Comparison of ENCODE assay signal across 8 mouse cellular contexts in genomic region chr9:108517253-108517930, GRCm38 (mm10). TPM values are rescaled to one million over a fixed set of nuclear protein-coding genes. Genes with fewer than 3 reads are reported as not detected.
A peak's percentile ranks its signal among the peaks of the same experiment; 100 is the strongest.
DNase-seq lines count a peak whose midpoint lies in the region; ATAC-seq and TF ChIP-seq lines count a peak whose summit lies in the region.

No protein-coding gene starts in this region.

- peaks cover 6 to 17% of the 10 kb centered on the region in 2 experiments for H3K4me1 ChIP-seq in MEL (ENCODE audit: control insufficient read depth in 1 of 2, insufficient read depth in 2 of 2, low read length in 2 of 2)
- peaks cover 32% of the 10 kb centered on the region for H3K4me1 ChIP-seq in forebrain, embryonic 16.5 days (replicated peaks; ENCODE audit: control insufficient read depth, insufficient read depth, low read length)
- H3K4me1 ChIP-seq in lung, embryonic 15.5 days = peaks cover 19% of the 10 kb centered on the region; the same call in 1 of the 2 replicates
- 0 out of 2 replicates have a peak, but pooled peaks cover 3% of the 10 kb centered on the region for H3K4me1 ChIP-seq in olfactory bulb, adult 2 months (ENCODE audit: control insufficient read depth, insufficient read depth, low read length)

- no peaks in the 10 kb centered on the region for H3K9me3 ChIP-seq in MEL (replicated peaks; ENCODE audit: insufficient read depth, low read length)
- H3K9me3 ChIP-seq in forebrain, embryonic 16.5 days (ENCODE audit: control insufficient read depth, low read length) = no peaks in the 10 kb centered on the region
- no peaks in the 10 kb centered on the region for H3K9me3 ChIP-seq in lung, embryonic 15.5 days

- H3K27ac ChIP-seq in MEL (ENCODE audit: control insufficient read depth, low read depth, low read length) = peak overlapping the region; percentile 91
- H3K27ac ChIP-seq in forebrain, embryonic 16.5 days (ENCODE audit: low read length) = peak overlapping the region; percentile 100
- H3K27ac ChIP-seq in lung, embryonic 15.5 days = peak overlapping the region; percentile 99
- H3K27ac ChIP-seq in olfactory bulb, adult 2 months (ENCODE audit: insufficient read depth, low read depth, low read length) = peak overlapping the region; percentile 85

- H3K36me3 ChIP-seq in MEL (ENCODE audit: control insufficient read depth in 1 of 2, insufficient read depth in 2 of 2, low read length in 2 of 2) = peaks cover 11 to 38% of the 10 kb centered on the region in 2 experiments
- peaks cover 18% of the 10 kb centered on the region for H3K36me3 ChIP-seq in forebrain, embryonic 16.5 days (ENCODE audit: control insufficient read depth, insufficient read depth)
- peaks cover 38% of the 10 kb centered on the region for H3K36me3 ChIP-seq in lung, embryonic 15.5 days

- no peak for TF ChIP-seq CTCF in MEL (IDR thresholded peaks at IDR 0.05 in 2 of 3, conservative IDR thresholded peaks at IDR 0.05 in 1 of 3; ENCODE audit: control insufficient read depth in 1 of 3, insufficient read depth in 1 of 3, low read depth in 2 of 3, low read length in 3 of 3, poor library complexity in 1 of 3, severe bottlenecking in 1 of 3)
- TF ChIP-seq CTCF in olfactory bulb, adult 2 months (IDR thresholded peaks at IDR 0.05; ENCODE audit: insufficient read depth, low read depth, low read length) = no peak

- peak; percentile 89 for DNase-seq in MEL (ENCODE audit: low read depth, low spot score)
- DNase-seq in cerebellum, adult 18-20 months = peak; percentile 81 to 88
- DNase-seq in heart, postnatal 4 days = peak; percentile 86
- peak; percentile 40 to 69 for DNase-seq in layer of hippocampus, adult 8-10 months (ENCODE audit: low spot score in 2 of 2)
- peak; percentile 72 to 78 for DNase-seq in thymus, adult 18-20 months

- no peak for TF ChIP-seq RAD21 in MEL (IDR thresholded peaks at IDR 0.05; ENCODE audit: low read depth, low read length)

- ATAC-seq in forebrain, embryonic 16.5 days = peak; percentile 76
- ATAC-seq in lung, embryonic 15.5 days (ENCODE audit: borderline replicate concordance, extremely low read depth, low FRiP score, low TSS enrichment) = peak; percentile 88

- H3K79me2 ChIP-seq in MEL (ENCODE audit: control insufficient read depth, insufficient read depth, low read length, poor library complexity) = peaks cover 38% of the 10 kb centered on the region

- peak overlapping the region; percentile 84 for H3K4me2 ChIP-seq in forebrain, embryonic 16.5 days (ENCODE audit: low read length)
- peak overlapping the region; percentile 75 for H3K4me2 ChIP-seq in lung, embryonic 15.5 days

- 0% methylated on average over 63 of the region's 95 CpGs for WGBS in forebrain, embryonic 16.5 days
- WGBS in lung, embryonic 15.5 days = under 1% methylated on average over 94 of the region's 95 CpGs
- under 1% methylated on average over 92 of the region's 95 CpGs for WGBS in olfactory bulb, adult 2 months

- H3K4me3 ChIP-seq in MEL (ENCODE audit: control insufficient read depth in 1 of 2, insufficient read depth in 1 of 2, low read depth in 2 of 2, low read length in 2 of 2) = peak overlapping the region; percentile 81 to 84
- H3K4me3 ChIP-seq in forebrain, embryonic 16.5 days (replicated peaks; ENCODE audit: low read length) = peak overlapping the region; percentile 95
- H3K4me3 ChIP-seq in lung, embryonic 15.5 days = peak overlapping the region; percentile 100
- H3K4me3 ChIP-seq in olfactory bulb, adult 2 months (ENCODE audit: insufficient read depth, low read depth, low read length) = peak overlapping the region; percentile 65

- H3K9ac ChIP-seq in MEL (ENCODE audit: control insufficient read depth, low read depth, low read length, poor library complexity, severe bottlenecking) = peak overlapping the region; percentile 92
- peak overlapping the region; percentile 95 for H3K9ac ChIP-seq in forebrain, embryonic 16.5 days (replicated peaks; ENCODE audit: low read depth, low read length)
- H3K9ac ChIP-seq in lung, embryonic 15.5 days = peak overlapping the region; percentile 98

- TF ChIP-seq EP300 in MEL (IDR thresholded peaks at IDR 0.05; ENCODE audit: low read depth in 1 of 2, low read length in 2 of 2) = no peak

- H3K27me3 ChIP-seq in MEL (ENCODE audit: control insufficient read depth in 1 of 2, insufficient read depth in 2 of 2, low read length in 2 of 2) = no peaks in the 10 kb centered on the region
- H3K27me3 ChIP-seq in forebrain, embryonic 16.5 days (replicated peaks; ENCODE audit: control insufficient read depth, insufficient read depth, low read length) = no peaks in the 10 kb centered on the region
- no peaks in the 10 kb centered on the region for H3K27me3 ChIP-seq in lung, embryonic 15.5 days

- peak in 1 of 2 experiments; percentile 2; a peak in 1 of 4 replicates for TF ChIP-seq POLR2A in MEL (IDR thresholded peaks at IDR 0.05; ENCODE audit: control insufficient read depth in 1 of 2, insufficient read depth in 1 of 2, low read depth in 1 of 2, low read length in 2 of 2, poor library complexity in 1 of 2)
- TF ChIP-seq POLR2A in olfactory bulb, adult 2 months (IDR thresholded peaks at IDR 0.05; ENCODE audit: insufficient read depth, low read depth, low read length) = no peak; the same call in 1 of the 2 replicates

TF ChIP-seq in MEL, 35 proteins besides CTCF, POLR2A, EP300 and RAD21 (continues in another document):
- TF ChIP-seq HCFC1 (IDR thresholded peaks at IDR 0.05; ENCODE audit: low read depth, low read length) (no peak; the same call in none of the 2 replicates), USF1 (IDR thresholded peaks at IDR 0.05; ENCODE audit: low read depth, low read length) (peak; percentile 56), SMC3 (IDR thresholded peaks at IDR 0.05; ENCODE audit: low read depth, low read length) (no peak), CHD1 (IDR thresholded peaks at IDR 0.05; ENCODE audit: low read depth, low read length) (peak; percentile 92; the same call in 1 of the 2 replicates), NRF1 (IDR thresholded peaks at IDR 0.05; ENCODE audit: insufficient read depth, low read depth, low read length, poor library complexity, severe bottlenecking) (peak; percentile 66), ETS1 (IDR thresholded peaks at IDR 0.05; ENCODE audit: low read depth, low read length) (0 out of 2 replicates have a peak, but pooled peaks have one; percentile 41)

RNA-seq across cellular contexts. Expression of gene Qrich1, which starts 0.8 kb away (rescaled TPM):
- total RNA-seq in MEL (2012; rRNA removed) = 122 and 126 TPM in 2 replicates
- polyA plus RNA-seq in MEL (2012; ENCODE audit: insufficient read depth in 1 of 2, insufficient read length in 2 of 2, low read depth in 1 of 2, low replicate concordance in 2 of 2, missing spikeins in 1 of 2) = 100 to 1,000 TPM in 1 of 2 experiments, 10 to 100 TPM in 1; 84.5 to 161 TPM
- polyA plus RNA-seq in forebrain, embryonic 16.5 days (2015; fragmentation: Nextera tagmentation; extraction: Ambion mirVana) = 152 and 164 TPM in 2 replicates
- 10 to 100 TPM; 93.5 to 94.0 TPM for total RNA-seq in heart, postnatal 4 days (2021)
- total RNA-seq in layer of hippocampus, adult 8-10 months (2022) = 100 to 1,000 TPM; 141 to 150 (median 146) TPM
- polyA plus RNA-seq in lung, embryonic 15.5 days (2015; fragmentation: Nextera tagmentation; extraction: Ambion mirVana) = 115 and 120 TPM in 2 replicates
- not detected in 2 replicates for polyA plus RNA-seq in olfactory bulb, adult 2 months (2012; ENCODE audit: insufficient read depth, insufficient read length, low replicate concordance, missing spikeins)

RNA-seq across cellular contexts. Expression of gene Qars, which starts 9.9 kb away (rescaled TPM):
- 267 and 286 TPM in 2 replicates for total RNA-seq in MEL (2012; rRNA removed)
- polyA plus RNA-seq in MEL (2012; ENCODE audit: insufficient read depth in 1 of 2, insufficient read length in 2 of 2, low read depth in 1 of 2, low replicate concordance in 2 of 2, missing spikeins in 1 of 2) = 100 to 1,000 TPM in 1 of 2 experiments, not detected in 1; 407 TPM
- polyA plus RNA-seq in forebrain, embryonic 16.5 days (2015; fragmentation: Nextera tagmentation; extraction: Ambion mirVana) = 69.1 and 71.5 TPM in 2 replicates
- 10 to 100 TPM; 75.7 to 83.6 TPM for total RNA-seq in heart, postnatal 4 days (2021)
- total RNA-seq in layer of hippocampus, adult 8-10 months (2022) = 10 to 100 TPM; 84.0 to 96.5 (median 89.4) TPM
- 89.4 and 108 TPM in 2 replicates for polyA plus RNA-seq in lung, embryonic 15.5 days (2015; fragmentation: Nextera tagmentation; extraction: Ambion mirVana)
- polyA plus RNA-seq in olfactory bulb, adult 2 months (2012; ENCODE audit: insufficient read depth, insufficient read length, low replicate concordance, missing spikeins) = not detected in 2 replicates

RNA-seq across cellular contexts. Expression of gene Usp19, which starts 27.0 kb away (rescaled TPM):
- 69.0 and 76.1 TPM in 2 replicates for total RNA-seq in MEL (2012; rRNA removed)
- polyA plus RNA-seq in MEL (2012; ENCODE audit: insufficient read depth in 1 of 2, insufficient read length in 2 of 2, low read depth in 1 of 2, low replicate concordance in 2 of 2, missing spikeins in 1 of 2) = 100 to 1,000 TPM in 1 of 2 experiments, not detected in 1; 162 TPM
- polyA plus RNA-seq in forebrain, embryonic 16.5 days (2015; fragmentation: Nextera tagmentation; extraction: Ambion mirVana) = 85.9 and 91.5 TPM in 2 replicates
- 100 to 1,000 TPM; 108 to 109 TPM for total RNA-seq in heart, postnatal 4 days (2021)
- total RNA-seq in layer of hippocampus, adult 8-10 months (2022) = 100 to 1,000 TPM; 144 to 189 (median 157) TPM
- polyA plus RNA-seq in lung, embryonic 15.5 days (2015; fragmentation: Nextera tagmentation; extraction: Ambion mirVana) = 61.9 and 68.5 TPM in 2 replicates
- polyA plus RNA-seq in olfactory bulb, adult 2 months (2012; ENCODE audit: insufficient read depth, insufficient read length, low replicate concordance, missing spikeins) = 102 and 511 TPM in 2 replicates

RNA-seq across cellular contexts. Expression of gene Lamb2, which starts 37.9 kb away (rescaled TPM):
- total RNA-seq in MEL (2012; rRNA removed) = 0.56 and 0.58 TPM in 2 replicates
- under 1 TPM in 1 of 2 experiments, not detected in 1; 0.84 TPM for polyA plus RNA-seq in MEL (2012; ENCODE audit: insufficient read depth in 1 of 2, insufficient read length in 2 of 2, low read depth in 1 of 2, low replicate concordance in 2 of 2, missing spikeins in 1 of 2)
- 17.6 and 23.4 TPM in 2 replicates for polyA plus RNA-seq in forebrain, embryonic 16.5 days (2015; fragmentation: Nextera tagmentation; extraction: Ambion mirVana)
- 100 to 1,000 TPM; 217 to 229 TPM for total RNA-seq in heart, postnatal 4 days (2021)
- 10 to 100 TPM; 28.9 to 46.8 (median 34.7) TPM for total RNA-seq in layer of hippocampus, adult 8-10 months (2022)
- 66.9 and 74.4 TPM in 2 replicates for polyA plus RNA-seq in lung, embryonic 15.5 days (2015; fragmentation: Nextera tagmentation; extraction: Ambion mirVana)
- polyA plus RNA-seq in olfactory bulb, adult 2 months (2012; ENCODE audit: insufficient read depth, insufficient read length, low replicate concordance, missing spikeins) = not detected in 2 replicates

RNA-seq across cellular contexts. Expression of gene Impdh2, which starts 42.7 kb away (rescaled TPM):
- 488 and 550 TPM in 2 replicates for total RNA-seq in MEL (2012; rRNA removed)
- polyA plus RNA-seq in MEL (2012; ENCODE audit: insufficient read depth in 1 of 2, insufficient read length in 2 of 2, low read depth in 1 of 2, low replicate concordance in 2 of 2, missing spikeins in 1 of 2) = 100 to 1,000 TPM in 1 of 2 experiments, not detected in 1; 519 TPM
- 118 and 128 TPM in 2 replicates for polyA plus RNA-seq in forebrain, embryonic 16.5 days (2015; fragmentation: Nextera tagmentation; extraction: Ambion mirVana)
- 10 to 100 TPM; 77.5 to 79.6 TPM for total RNA-seq in heart, postnatal 4 days (2021)
- 10 to 100 TPM; 53.1 to 59.5 (median 58.0) TPM for total RNA-seq in layer of hippocampus, adult 8-10 months (2022)
- polyA plus RNA-seq in lung, embryonic 15.5 days (2015; fragmentation: Nextera tagmentation; extraction: Ambion mirVana) = 178 TPM in 2 replicates
- polyA plus RNA-seq in olfactory bulb, adult 2 months (2012; ENCODE audit: insufficient read depth, insufficient read length, low replicate concordance, missing spikeins) = not detected in 2 replicates

Comparison
In these comparisons a context has a peak if more than half of its experiments do, and no peak if none do; other contexts are left out.
1. Peak in every context shown above with its lines: DNase-seq, ATAC-seq, H3K4me3 ChIP-seq and H3K27ac ChIP-seq.
2. RNA of gene Qars, which starts 9.9 kb away (polyA plus RNA-seq): 407 TPM in MEL, 89.4 to 108 TPM in lung, embryonic 15.5 days and 69.1 to 71.5 TPM in forebrain, embryonic 16.5 days; not detected in olfactory bulb, adult 2 months; every median in the first group is over 10 times any median in the second.